Mouse (Mus musculus) hindbrain, embryonic 16.5 days (tissue): Measurements from ENCODE around the gene Nle1. TPM values are rescaled to one million over a fixed set of nuclear protein-coding genes. Genes with fewer than 3 reads are reported as not detected.

Experiments used
- ATAC-seq: fragments of 200-750 bp; cut with Nextera tagmentation; 2 replicates; pipeline ENCODE4 v1.8.0; 2017; ENCODE audit warnings: moderate TSS enrichment, moderate library complexity
- H3K27ac ChIP-seq: fragments of 300-500 bp; sonication (generic); 2 replicates; pipeline ENCODE4 v1.5.1; 2014; ENCODE audit warnings: low read depth, mild to moderate bottlenecking, control low read depth, low read length, moderate library complexity
- H3K27me3 ChIP-seq: fragments of 300-500 bp; sonication (generic); replicated peaks from 2 replicates; pipeline ENCODE4 v1.6.1; 2014; ENCODE audit warnings: low read length; ENCODE audit not compliant: control insufficient read depth, insufficient read depth
- H3K36me3 ChIP-seq: fragments of 300-500 bp; sonication (generic); 2 replicates; pipeline ENCODE4 v1.6.1; 2014; ENCODE audit warnings: mild to moderate bottlenecking, low read length, moderate library complexity, mixed read lengths; ENCODE audit not compliant: control insufficient read depth, insufficient read depth
- H3K4me1 ChIP-seq: fragments of 300-500 bp; sonication (generic); 2 replicates; pipeline ENCODE4 v1.6.1; 2014; ENCODE audit warnings: low read depth, low read length; ENCODE audit not compliant: control insufficient read depth, insufficient read depth
- H3K4me2 ChIP-seq: fragments of 300-500 bp; sonication (generic); 2 replicates; pipeline ENCODE4 v1.6.1; 2014; ENCODE audit warnings: mild to moderate bottlenecking, low read length, control low read depth, moderate library complexity
- H3K4me3 ChIP-seq: fragments of 300-500 bp; sonication (generic); 2 replicates; pipeline ENCODE4 v1.5.1; 2014; ENCODE audit warnings: mild to moderate bottlenecking, low read length, control low read depth, moderate library complexity
- H3K9ac ChIP-seq: fragments of 300-500 bp; sonication (generic); 2 replicates; pipeline ENCODE4 v1.6.1; 2014; ENCODE audit warnings: low read depth, mild to moderate bottlenecking, control low read depth, low read length, moderate library complexity
- H3K9me3 ChIP-seq: fragments of 300-500 bp; sonication (generic); 2 replicates; pipeline ENCODE4 v1.6.1; 2014; ENCODE audit warnings: mild to moderate bottlenecking, low read length, moderate library complexity; ENCODE audit not compliant: control insufficient read depth
- WGBS: fragments of 180-500 bp; shearing (Covaris S2); extraction: QIAGEN DNeasy Blood & Tissue Kit; methylation state at CpG from one replicate; pipeline ENCODE4 v1.1.7; 2014; 5-methylcytosine and 5-hydroxymethylcytosine counted together
- polyA plus RNA-seq: library from polyadenylated mRNA; unstranded; fragments of >200 nt; fragmentation: Nextera tagmentation; extraction: Ambion mirVana; gene quantifications from 2 replicates; pipeline ENCODE4 v1.2.1, GENCODE M21; 2015

Nle1 gene
- polyA plus RNA-seq, 1 experiment from 2014 or later, result 30.3 TPM

DNA sequence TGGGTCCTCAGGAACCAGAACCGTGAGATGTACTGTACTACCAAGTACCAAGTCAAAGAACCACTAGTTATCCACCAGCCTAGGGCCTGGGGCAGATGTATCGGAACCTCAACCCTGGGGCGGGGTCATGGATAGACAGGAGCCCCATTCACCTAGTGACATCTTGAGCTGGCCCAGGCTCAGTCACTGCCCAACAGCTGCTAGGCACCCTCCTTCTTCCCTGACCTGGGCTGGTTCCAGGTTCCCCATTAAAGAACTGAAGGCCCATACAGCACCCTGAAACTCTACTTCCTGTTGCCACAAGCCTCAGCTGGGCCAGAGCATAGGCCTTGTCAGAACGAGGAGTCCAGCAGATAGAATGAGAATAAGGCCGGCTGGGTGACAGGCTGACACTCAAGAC lies 8.5 kb downstream of the Nle1 start:
- H3K4me1 ChIP-seq, result no peaks in the 10 kb centered on the region
- no peak for ATAC-seq
- no peak overlapping the region for H3K4me3 ChIP-seq
- no peaks in the 10 kb centered on the region for H3K27me3 ChIP-seq
- no peak overlapping the region for H3K9ac ChIP-seq
- 90% methylated on average over 5 of the region's 5 CpGs for WGBS
- no peak overlapping the region for H3K27ac ChIP-seq
- H3K36me3 ChIP-seq, result peaks cover 36% of the 10 kb centered on the region
- no peaks in the 10 kb centered on the region for H3K9me3 ChIP-seq
- H3K4me2 ChIP-seq, result no peak overlapping the region

GRCm38 (mm10) chr11:82897478-82897877 lies 10.7 kb downstream of the Nle1 start:
- no peak overlapping the region for H3K9ac ChIP-seq
- no peaks in the 10 kb centered on the region for H3K4me1 ChIP-seq
- H3K4me2 ChIP-seq, result no peak overlapping the region
- WGBS, result 89% methylated on average over 10 of the region's 10 CpGs
- no peak for ATAC-seq
- no peaks in the 10 kb centered on the region for H3K9me3 ChIP-seq
- no peaks in the 10 kb centered on the region for H3K27me3 ChIP-seq
- no peak overlapping the region for H3K4me3 ChIP-seq
- H3K36me3 ChIP-seq, result peaks cover 22% of the 10 kb centered on the region
- H3K27ac ChIP-seq, result no peak overlapping the region

DNA sequence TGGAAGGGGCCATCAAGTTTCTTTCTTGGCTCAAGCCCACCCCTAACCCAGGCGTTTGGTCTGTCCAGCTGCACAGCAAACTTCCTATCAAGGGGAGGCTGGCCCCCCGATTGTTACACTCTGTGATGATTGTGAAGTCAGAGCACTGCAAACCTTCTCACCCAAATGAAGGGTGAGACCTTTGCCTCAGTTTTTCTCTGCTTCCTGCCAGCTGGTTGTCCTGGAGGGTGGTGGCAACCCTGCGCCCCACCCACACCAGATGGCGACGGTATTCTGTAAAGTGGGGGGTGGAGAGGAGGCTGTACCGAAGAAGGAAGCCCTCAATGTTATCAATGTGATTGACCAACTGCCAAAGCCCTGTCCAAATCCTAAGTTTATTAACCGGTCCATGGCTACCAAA lies 16.3 kb downstream of the Nle1 start, which contains the start of gene Fndc8:
TSS of gene Fndc8 (plus strand) at position 189 of the 400 bp plus-strand sequence.
- Histone ChIP-seq H3K4me2 (no peak within 1 kb of the TSS), H3K9ac (no peak within 1 kb of the TSS), H3K36me3 (no peaks in the 10 kb centered on the region), H3K4me3 (no peak within 1 kb of the TSS), H3K27ac (no peak within 1 kb of the TSS), H3K27me3 (peaks cover 8% of the 10 kb centered on the region; the same call in 1 of the 2 replicates), H3K4me1 (peaks cover 17% of the 10 kb centered on the region), H3K9me3 (no peaks in the 10 kb centered on the region)
- 69% methylated on average over 7 of the region's 7 CpGs for WGBS
- no peak for ATAC-seq

DNA sequence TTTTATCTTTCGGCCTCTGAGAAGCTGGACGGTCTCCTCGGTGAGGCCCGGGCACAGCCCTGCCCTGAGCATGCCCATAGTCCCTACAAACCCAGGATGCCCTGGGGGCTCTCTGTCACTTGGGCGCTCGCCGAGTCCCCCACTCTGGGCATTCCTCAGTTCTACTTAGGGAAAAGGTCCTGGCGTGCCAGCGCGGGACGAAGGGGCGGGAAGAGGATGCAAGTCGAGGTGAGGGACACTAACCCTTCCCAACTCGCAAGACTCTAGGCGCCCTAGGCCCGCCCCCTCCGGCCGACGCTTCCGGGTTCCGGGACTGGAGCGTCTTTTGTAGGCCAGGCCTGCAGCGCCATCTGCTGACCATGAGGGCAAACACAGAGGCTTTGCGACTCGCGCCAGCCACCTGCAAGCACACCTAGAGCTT lies 17.9 kb downstream of the Nle1 start, which contains the start of gene Rad51d:
TSS of gene Rad51d (minus strand) at position 273 of the 421 bp plus-strand sequence.
- Histone ChIP-seq H3K4me3 (peak within 1 kb of the TSS; percentile 74), H3K27me3 (peaks cover 8% of the 10 kb centered on the region; the same call in 1 of the 2 replicates), H3K4me1 (peaks cover 17% of the 10 kb centered on the region), H3K9me3 (no peaks in the 10 kb centered on the region), H3K27ac (peak within 1 kb of the TSS; percentile 42), H3K9ac (peak within 1 kb of the TSS; percentile 82), H3K36me3 (no peaks in the 10 kb centered on the region), H3K4me2 (peak within 1 kb of the TSS; percentile 97)
- ATAC-seq, result peak; percentile 91
- WGBS, result 0% methylated on average over 22 of the region's 26 CpGs

DNA sequence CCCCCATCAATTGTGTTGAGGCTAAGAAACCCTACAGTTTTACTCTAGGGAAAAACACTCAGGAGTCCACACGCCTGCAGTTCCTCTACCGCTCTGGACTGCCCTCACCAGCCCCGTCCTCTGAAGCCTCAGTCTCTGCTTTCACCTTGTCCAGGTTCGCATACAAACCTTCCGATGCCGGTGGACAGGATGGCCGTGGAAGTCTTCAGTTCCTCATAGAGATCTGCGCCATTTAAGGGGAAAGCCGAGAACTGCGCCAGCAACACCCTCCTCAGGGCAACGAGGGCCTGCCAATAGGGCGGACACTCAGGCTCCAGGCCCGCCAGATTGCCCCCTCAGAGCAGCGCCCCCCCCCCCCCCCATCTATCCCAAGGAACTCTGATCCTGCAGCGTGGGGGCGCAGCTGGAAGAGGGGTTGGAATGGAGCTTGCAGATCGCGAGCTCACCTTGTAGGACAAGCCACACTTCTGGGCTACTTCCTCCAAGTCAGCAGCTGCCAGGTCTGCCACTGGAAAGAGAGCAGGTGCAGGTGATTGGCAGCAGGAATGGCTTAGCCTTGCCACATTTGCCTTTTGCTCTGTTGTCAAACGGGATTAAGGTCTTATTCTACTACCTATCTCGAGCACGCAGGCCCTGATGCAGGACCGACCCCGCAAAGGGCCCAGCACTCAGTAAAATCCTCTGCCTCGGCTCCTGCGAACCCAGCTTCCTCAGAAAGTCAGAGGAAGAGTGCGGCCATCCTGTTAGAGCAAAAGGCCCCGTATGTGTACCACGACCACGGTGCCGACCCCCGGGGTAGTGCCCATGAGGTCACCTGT lies 18.5 kb downstream of the Nle1 start:
- H3K4me1 ChIP-seq, result peaks cover 17% of the 10 kb centered on the region
- H3K27ac ChIP-seq, result peak overlapping the region; percentile 42
- peak overlapping the region; percentile 97 for H3K4me2 ChIP-seq
- peak overlapping the region; percentile 82 for H3K9ac ChIP-seq
- peak; percentile 55 for ATAC-seq
- H3K36me3 ChIP-seq, result no peaks in the 10 kb centered on the region
- peak overlapping the region; percentile 74 for H3K4me3 ChIP-seq
- peaks cover 8% of the 10 kb centered on the region; the same call in 1 of the 2 replicates for H3K27me3 ChIP-seq
- no peaks in the 10 kb centered on the region for H3K9me3 ChIP-seq
- WGBS, result 5% methylated on average over 30 of the region's 31 CpGs

GRCm38 (mm10) chr11:82888491-82888946 lies 19.7 kb downstream of the Nle1 start:
- peaks cover 8% of the 10 kb centered on the region; the same call in 1 of the 2 replicates for H3K27me3 ChIP-seq
- H3K36me3 ChIP-seq, result no peaks in the 10 kb centered on the region
- WGBS, result 31% methylated on average over 10 of the region's 10 CpGs
- ATAC-seq, result peak; percentile 59
- H3K4me1 ChIP-seq, result peaks cover 17% of the 10 kb centered on the region
- H3K9ac ChIP-seq, result no peak overlapping the region; the same call in 1 of the 2 replicates
- H3K27ac ChIP-seq, result no peak overlapping the region
- peak overlapping the region; percentile 19 for H3K4me2 ChIP-seq
- no peak overlapping the region for H3K4me3 ChIP-seq
- no peaks in the 10 kb centered on the region for H3K9me3 ChIP-seq

DNA sequence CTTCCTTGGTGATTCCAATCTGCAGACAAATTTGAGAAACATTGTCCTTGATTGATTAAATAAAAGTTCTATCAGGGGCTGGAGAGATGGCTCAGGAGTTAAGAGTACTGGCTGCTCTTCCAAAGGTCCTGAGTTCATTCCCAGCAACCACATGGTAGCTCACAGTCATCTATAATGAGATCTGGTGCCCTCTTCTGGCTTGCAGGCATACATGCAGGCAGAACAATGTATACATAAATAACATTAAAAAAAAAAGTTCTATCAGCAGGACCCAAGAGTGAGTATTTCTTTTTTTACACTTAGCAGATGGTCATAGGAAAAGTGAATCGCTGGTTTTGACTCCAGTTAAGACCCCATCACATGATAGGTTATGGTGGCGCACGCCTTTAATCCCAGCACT lies 21.7 kb downstream of the Nle1 start:
- Histone ChIP-seq H3K4me2 (no peak overlapping the region), H3K27me3 (peaks cover 5% of the 10 kb centered on the region; the same call in 1 of the 2 replicates), H3K36me3 (no peaks in the 10 kb centered on the region), H3K4me3 (no peak overlapping the region), H3K4me1 (peaks cover 17% of the 10 kb centered on the region), H3K27ac (no peak overlapping the region), H3K9ac (no peak overlapping the region), H3K9me3 (no peaks in the 10 kb centered on the region)
- ATAC-seq, result no peak
- 91% methylated on average over 3 of the region's 3 CpGs for WGBS

DNA sequence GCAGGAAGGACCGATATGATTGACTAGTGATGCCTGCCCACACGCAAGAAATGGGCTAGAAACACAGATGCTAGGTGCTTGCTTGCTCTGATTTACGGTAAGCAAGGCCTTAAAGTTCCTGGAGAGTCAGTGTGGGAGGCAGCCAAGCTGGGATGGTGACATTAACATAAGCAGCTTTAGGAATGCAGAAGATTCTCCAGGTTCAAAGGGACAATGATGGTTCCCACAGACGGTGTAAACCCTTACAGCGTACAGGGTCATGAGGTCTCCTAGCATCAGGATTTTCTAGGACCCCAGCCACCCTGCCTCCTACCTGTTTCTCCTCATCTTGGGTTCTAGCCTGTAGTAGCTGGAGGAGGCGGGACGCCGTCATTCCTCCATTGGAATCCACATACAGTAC lies 25.0 kb downstream of the Nle1 start:
- Histone ChIP-seq H3K27me3 (no peaks in the 10 kb centered on the region), H3K36me3 (no peaks in the 10 kb centered on the region), H3K4me1 (no peaks in the 10 kb centered on the region), H3K4me2 (no peak overlapping the region), H3K4me3 (no peak overlapping the region), H3K27ac (no peak overlapping the region), H3K9ac (no peak overlapping the region), H3K9me3 (no peaks in the 10 kb centered on the region)
- no peak for ATAC-seq
- 75% methylated on average over 8 of the region's 8 CpGs for WGBS

- Histone ChIP-seq H3K4me3 (no peak overlapping the region), H3K4me2 (no peak overlapping the region), H3K27me3 (no peaks in the 10 kb centered on the region), H3K36me3 (no peaks in the 10 kb centered on the region), H3K9me3 (no peaks in the 10 kb centered on the region), H3K9ac (no peak overlapping the region), H3K4me1 (no peaks in the 10 kb centered on the region), H3K27ac (no peak overlapping the region)
- ATAC-seq, result no peak
- 74% methylated on average over 7 of the region's 7 CpGs for WGBS
Observed at GRCm38 (mm10) chr11:82877726-82878344, 30.4 kb downstream of the Nle1 start.
